Mouse (Mus musculus): ENCODE data around the gene Adcy1. TPM values are rescaled to one million over a fixed set of nuclear protein-coding genes. Genes with fewer than 3 reads are reported as not detected.

Gene Adcy1
- total RNA-seq, 1 experiment = 5.5 TPM

DNA sequence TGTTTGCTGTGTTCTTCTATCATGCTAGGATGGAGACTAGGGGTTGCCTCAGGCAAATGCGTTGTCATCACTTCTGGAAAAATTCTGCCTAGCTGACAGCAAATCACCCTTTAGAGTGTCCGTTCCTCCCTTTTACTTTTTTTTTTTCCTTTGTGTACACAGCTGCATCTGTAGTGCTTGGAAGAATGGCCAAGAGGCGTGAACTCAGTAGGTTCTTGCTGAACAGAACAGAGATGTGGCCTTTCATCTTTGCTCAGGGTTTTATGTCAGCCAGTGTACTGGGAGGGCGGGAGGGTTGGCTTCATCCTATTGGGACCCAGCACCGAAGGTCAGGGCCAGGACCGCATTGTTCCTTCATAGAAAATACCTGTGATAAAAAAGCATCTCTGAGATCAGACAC is 72.0 kb downstream of the Adcy1 start:
- H3K27ac ChIP-seq (ENCODE audit: insufficient read depth, low read depth, low read length, poor library complexity, severe bottlenecking) = no peak overlapping the region
- no peaks in the 10 kb centered on the region; the same call in 1 of the 2 replicates for H3K36me3 ChIP-seq (ENCODE audit: control insufficient read depth, insufficient read depth, low read length, poor library complexity, severe bottlenecking)
- DNase-seq (ENCODE audit: low read depth, low spot score) = no peak
- no peaks in the 10 kb centered on the region for H3K4me1 ChIP-seq (ENCODE audit: control insufficient read depth in 2 of 2, insufficient read depth in 2 of 2, low read length in 2 of 2, poor library complexity in 1 of 2)
- in situ Hi-C loops (cut with MboI; ENCODE audit: low sequenced_read_pairs in 2 of 2, unreplicated experiment in 2 of 2) = no loop called here
- H3K9me3 ChIP-seq (ENCODE audit: control insufficient read depth, insufficient read depth, low read depth, low read length) = no peaks in the 10 kb centered on the region
- no peak overlapping the region for H3K4me3 ChIP-seq (ENCODE audit: insufficient read depth in 1 of 2, low read depth in 1 of 2, low read length in 2 of 2, poor library complexity in 1 of 2, severe bottlenecking in 1 of 2)
- TF ChIP-seq ZC3H11A (IDR thresholded peaks at IDR 0.05; ENCODE audit: borderline replicate concordance, low read depth, low read length) (no peak), ZNF384 (IDR thresholded peaks at IDR 0.05; ENCODE audit: low read depth, low read length) (no peak), MAFK (IDR thresholded peaks at IDR 0.05; ENCODE audit: insufficient read depth, low read depth, low read length) (no peak), HCFC1 (IDR thresholded peaks at IDR 0.05; ENCODE audit: borderline replicate concordance, insufficient read depth, low read length) (no peak), CHD2 (IDR thresholded peaks at IDR 0.05; ENCODE audit: low read depth, low read length) (no peak)
- H3K9ac ChIP-seq (ENCODE audit: insufficient read depth, low read depth, low read length, poor library complexity, severe bottlenecking) = no peak overlapping the region

DNA sequence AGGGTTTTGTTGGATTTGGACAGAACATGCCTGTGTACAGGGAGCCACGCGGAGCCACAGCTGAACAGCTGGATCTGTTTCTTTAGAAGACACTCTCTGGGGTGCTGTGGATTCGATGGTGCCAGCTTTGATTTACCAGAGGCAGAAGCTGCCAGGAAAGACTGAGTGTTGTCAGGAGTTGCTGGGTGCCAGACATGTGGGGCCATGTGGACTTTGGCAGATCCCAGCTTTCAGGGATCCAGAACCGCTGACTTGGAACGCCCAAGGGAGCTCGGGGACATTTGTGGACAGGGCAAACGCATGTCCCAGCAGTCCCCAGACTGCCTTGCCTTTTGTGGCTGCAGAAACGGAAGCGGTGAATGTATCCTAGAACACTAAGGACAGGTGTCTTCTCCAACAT is 72.5 kb downstream of the Adcy1 start:
- TF ChIP-seq MAFK (IDR thresholded peaks at IDR 0.05; ENCODE audit: insufficient read depth, low read depth, low read length) (no peak), ZNF384 (IDR thresholded peaks at IDR 0.05; ENCODE audit: low read depth, low read length) (no peak), HCFC1 (IDR thresholded peaks at IDR 0.05; ENCODE audit: borderline replicate concordance, insufficient read depth, low read length) (no peak), CHD2 (IDR thresholded peaks at IDR 0.05; ENCODE audit: low read depth, low read length) (no peak), ZC3H11A (IDR thresholded peaks at IDR 0.05; ENCODE audit: borderline replicate concordance, low read depth, low read length) (no peak)
- Histone ChIP-seq H3K9me3 (ENCODE audit: control insufficient read depth, insufficient read depth, low read depth, low read length) (no peaks in the 10 kb centered on the region), H3K4me1 (ENCODE audit: control insufficient read depth in 2 of 2, insufficient read depth in 2 of 2, low read length in 2 of 2, poor library complexity in 1 of 2) (no peaks in the 10 kb centered on the region), H3K27ac (ENCODE audit: insufficient read depth, low read depth, low read length, poor library complexity, severe bottlenecking) (no peak overlapping the region), H3K36me3 (ENCODE audit: control insufficient read depth, insufficient read depth, low read length, poor library complexity, severe bottlenecking) (no peaks in the 10 kb centered on the region), H3K4me3 (ENCODE audit: insufficient read depth in 1 of 2, low read depth in 1 of 2, low read length in 2 of 2, poor library complexity in 1 of 2, severe bottlenecking in 1 of 2) (no peak overlapping the region), H3K9ac (ENCODE audit: insufficient read depth, low read depth, low read length, poor library complexity, severe bottlenecking) (no peak overlapping the region)
- in situ Hi-C loops (cut with MboI; ENCODE audit: low sequenced_read_pairs in 2 of 2, unreplicated experiment in 2 of 2) = no loop called here
- no peak for DNase-seq (ENCODE audit: low read depth, low spot score)

DNA sequence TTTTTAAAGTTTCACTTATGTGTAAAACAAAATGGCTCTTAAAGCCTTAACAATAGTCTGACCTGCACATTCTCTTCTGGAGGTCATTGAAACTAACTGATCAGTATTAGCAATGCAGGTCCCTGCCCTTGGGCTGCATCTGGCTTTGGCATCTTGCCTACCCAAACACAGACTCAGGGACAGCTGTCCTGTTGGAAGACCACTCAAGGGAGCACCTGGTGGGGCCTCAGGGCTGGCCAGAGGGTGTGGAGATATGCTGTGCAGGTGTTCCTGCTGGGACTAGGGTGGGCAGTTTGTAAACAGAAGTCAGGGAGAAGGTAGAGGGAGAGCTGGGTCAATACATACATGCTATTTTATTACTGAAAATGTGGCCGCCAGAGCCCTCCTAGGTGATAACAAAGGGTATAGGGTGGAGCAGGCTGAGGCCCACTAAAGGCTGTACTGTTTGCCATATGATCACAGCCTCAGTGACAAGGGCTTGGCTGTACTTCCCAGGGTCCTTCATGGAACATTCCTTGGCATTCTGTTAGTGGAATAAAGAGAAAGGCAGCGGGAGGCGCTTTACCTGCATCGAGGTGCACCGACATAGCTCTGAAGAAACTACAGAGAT is 73.1 kb downstream of the Adcy1 start:
- DNase-seq (ENCODE audit: low read depth, low spot score) = no peak
- Histone ChIP-seq H3K27ac (ENCODE audit: insufficient read depth, low read depth, low read length, poor library complexity, severe bottlenecking) (no peak overlapping the region), H3K4me1 (ENCODE audit: control insufficient read depth in 2 of 2, insufficient read depth in 2 of 2, low read length in 2 of 2, poor library complexity in 1 of 2) (no peaks in the 10 kb centered on the region), H3K36me3 (ENCODE audit: control insufficient read depth, insufficient read depth, low read length, poor library complexity, severe bottlenecking) (no peaks in the 10 kb centered on the region), H3K9ac (ENCODE audit: insufficient read depth, low read depth, low read length, poor library complexity, severe bottlenecking) (no peak overlapping the region), H3K9me3 (ENCODE audit: control insufficient read depth, insufficient read depth, low read depth, low read length) (no peaks in the 10 kb centered on the region), H3K4me3 (ENCODE audit: insufficient read depth in 1 of 2, low read depth in 1 of 2, low read length in 2 of 2, poor library complexity in 1 of 2, severe bottlenecking in 1 of 2) (no peak overlapping the region)
- TF ChIP-seq ZC3H11A (IDR thresholded peaks at IDR 0.05; ENCODE audit: borderline replicate concordance, low read depth, low read length) (no peak), CHD2 (IDR thresholded peaks at IDR 0.05; ENCODE audit: low read depth, low read length) (no peak), HCFC1 (IDR thresholded peaks at IDR 0.05; ENCODE audit: borderline replicate concordance, insufficient read depth, low read length) (no peak), ZNF384 (IDR thresholded peaks at IDR 0.05; ENCODE audit: low read depth, low read length) (no peak), MAFK (IDR thresholded peaks at IDR 0.05; ENCODE audit: insufficient read depth, low read depth, low read length) (no peak)
- in situ Hi-C loops (cut with MboI; ENCODE audit: low sequenced_read_pairs in 2 of 2, unreplicated experiment in 2 of 2) = no loop called here

DNA sequence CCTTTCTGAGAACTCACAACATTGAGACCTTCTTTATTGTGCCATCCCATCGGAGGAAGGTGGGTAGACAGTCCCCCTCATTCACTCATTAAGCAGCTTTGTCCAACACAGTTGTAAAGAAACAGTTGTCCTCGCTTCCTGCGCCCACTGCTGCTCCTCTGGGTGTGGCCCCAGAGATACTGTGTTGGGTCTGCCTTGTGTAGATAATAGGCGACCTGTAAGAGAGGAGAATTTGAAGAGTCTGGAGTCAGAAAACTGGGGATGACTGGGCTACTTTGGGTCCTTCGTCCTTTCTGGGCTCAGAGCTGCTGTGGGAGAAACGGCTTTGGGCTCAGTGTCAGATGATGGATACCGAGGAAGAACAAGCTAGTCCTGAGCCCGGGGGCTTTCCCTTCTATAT is 75.1 kb downstream of the Adcy1 start:
- Histone ChIP-seq H3K9me3 (ENCODE audit: control insufficient read depth, insufficient read depth, low read depth, low read length) (no peaks in the 10 kb centered on the region), H3K4me1 (ENCODE audit: control insufficient read depth in 2 of 2, insufficient read depth in 2 of 2, low read length in 2 of 2, poor library complexity in 1 of 2) (no peaks in the 10 kb centered on the region), H3K27ac (ENCODE audit: insufficient read depth, low read depth, low read length, poor library complexity, severe bottlenecking) (no peak overlapping the region), H3K36me3 (ENCODE audit: control insufficient read depth, insufficient read depth, low read length, poor library complexity, severe bottlenecking) (no peaks in the 10 kb centered on the region), H3K4me3 (ENCODE audit: insufficient read depth in 1 of 2, low read depth in 1 of 2, low read length in 2 of 2, poor library complexity in 1 of 2, severe bottlenecking in 1 of 2) (no peak overlapping the region), H3K9ac (ENCODE audit: insufficient read depth, low read depth, low read length, poor library complexity, severe bottlenecking) (no peak overlapping the region)
- TF ChIP-seq ZNF384 (IDR thresholded peaks at IDR 0.05; ENCODE audit: low read depth, low read length) (no peak), CHD2 (IDR thresholded peaks at IDR 0.05; ENCODE audit: low read depth, low read length) (no peak), HCFC1 (IDR thresholded peaks at IDR 0.05; ENCODE audit: borderline replicate concordance, insufficient read depth, low read length) (no peak), ZC3H11A (IDR thresholded peaks at IDR 0.05; ENCODE audit: borderline replicate concordance, low read depth, low read length) (no peak), MAFK (IDR thresholded peaks at IDR 0.05; ENCODE audit: insufficient read depth, low read depth, low read length) (no peak)
- in situ Hi-C loops (cut with MboI; ENCODE audit: low sequenced_read_pairs in 2 of 2, unreplicated experiment in 2 of 2) = no loop called here
- DNase-seq (ENCODE audit: low read depth, low spot score) = no peak

Data from ES-E14 (cell line).